Mouse (Mus musculus) urinary bladder, adult 2 months (tissue): Measurements from ENCODE around the gene Gng7. TPM values are rescaled to one million over a fixed set of nuclear protein-coding genes. Genes with fewer than 3 reads are reported as not detected.

ENCODE experiments used
- DNase-seq: peaks from one replicate; pipeline ENCODE4 v3.0.0; 2022; ENCODE audit warnings: low spot score
- polyA plus RNA-seq: library from polyadenylated mRNA; depleted of rRNA; stranded (reverse); fragments of >200 nt; gene quantifications from 2 replicates; pipeline ENCODE4 v1.2.3, GENCODE M21; 2012

Gng7 gene
- polyA plus RNA-seq, 1 experiment, result 4.2 TPM

- no peak for DNase-seq
These were observed 46.6 kb downstream of the Gng7 start for GRCm38 (mm10) chr10:80968106-80968505.

DNA sequence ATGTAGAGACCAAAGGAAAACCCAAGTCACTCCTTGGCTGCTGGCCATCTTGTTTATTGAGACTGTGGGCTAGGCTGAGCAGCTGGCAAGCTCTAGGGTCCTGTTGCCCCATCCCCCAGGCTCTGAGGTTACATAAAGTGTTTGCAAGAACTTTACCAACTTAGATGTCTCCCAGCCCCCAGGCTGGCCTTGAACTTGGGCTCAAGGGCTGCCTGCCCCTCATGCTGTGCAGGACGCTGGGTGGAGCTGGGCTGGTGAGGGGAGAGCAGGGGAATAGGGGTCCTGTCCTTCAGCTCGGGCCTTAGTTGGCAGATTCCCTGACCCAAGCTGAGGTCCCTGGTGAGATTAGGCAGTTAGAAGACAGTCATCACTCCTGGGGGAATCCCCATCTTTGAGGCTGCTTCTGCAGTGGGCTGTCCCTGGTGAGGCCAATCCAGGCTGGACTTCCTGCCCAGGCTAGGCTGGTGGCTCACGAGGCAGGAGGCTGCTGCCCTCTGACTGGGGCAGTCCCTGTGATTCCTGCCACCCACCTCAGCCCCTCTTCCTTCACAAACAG is 47.6 kb downstream of the Gng7 start:
- DNase-seq, result no peak

DNA sequence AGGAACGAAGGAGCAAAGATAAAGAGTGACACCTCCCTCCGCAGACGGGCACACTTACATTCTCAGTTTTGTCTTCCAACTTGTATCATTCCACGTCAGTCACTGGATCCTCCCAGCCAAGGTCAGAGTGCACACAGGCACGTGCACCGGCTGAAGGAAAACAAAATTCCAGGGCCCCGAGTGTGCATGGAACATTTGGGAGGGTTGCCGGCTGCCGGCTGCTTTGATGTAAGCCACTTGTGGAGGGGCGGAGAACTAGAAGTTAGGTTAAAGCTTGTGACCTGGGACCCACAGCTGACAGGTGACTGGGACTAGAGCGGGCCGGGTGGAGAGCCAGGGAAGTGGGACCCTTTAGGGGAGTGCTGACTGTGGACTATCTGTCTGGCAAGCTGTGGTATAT is 48.4 kb downstream of the Gng7 start:
- no peak for DNase-seq

DNA sequence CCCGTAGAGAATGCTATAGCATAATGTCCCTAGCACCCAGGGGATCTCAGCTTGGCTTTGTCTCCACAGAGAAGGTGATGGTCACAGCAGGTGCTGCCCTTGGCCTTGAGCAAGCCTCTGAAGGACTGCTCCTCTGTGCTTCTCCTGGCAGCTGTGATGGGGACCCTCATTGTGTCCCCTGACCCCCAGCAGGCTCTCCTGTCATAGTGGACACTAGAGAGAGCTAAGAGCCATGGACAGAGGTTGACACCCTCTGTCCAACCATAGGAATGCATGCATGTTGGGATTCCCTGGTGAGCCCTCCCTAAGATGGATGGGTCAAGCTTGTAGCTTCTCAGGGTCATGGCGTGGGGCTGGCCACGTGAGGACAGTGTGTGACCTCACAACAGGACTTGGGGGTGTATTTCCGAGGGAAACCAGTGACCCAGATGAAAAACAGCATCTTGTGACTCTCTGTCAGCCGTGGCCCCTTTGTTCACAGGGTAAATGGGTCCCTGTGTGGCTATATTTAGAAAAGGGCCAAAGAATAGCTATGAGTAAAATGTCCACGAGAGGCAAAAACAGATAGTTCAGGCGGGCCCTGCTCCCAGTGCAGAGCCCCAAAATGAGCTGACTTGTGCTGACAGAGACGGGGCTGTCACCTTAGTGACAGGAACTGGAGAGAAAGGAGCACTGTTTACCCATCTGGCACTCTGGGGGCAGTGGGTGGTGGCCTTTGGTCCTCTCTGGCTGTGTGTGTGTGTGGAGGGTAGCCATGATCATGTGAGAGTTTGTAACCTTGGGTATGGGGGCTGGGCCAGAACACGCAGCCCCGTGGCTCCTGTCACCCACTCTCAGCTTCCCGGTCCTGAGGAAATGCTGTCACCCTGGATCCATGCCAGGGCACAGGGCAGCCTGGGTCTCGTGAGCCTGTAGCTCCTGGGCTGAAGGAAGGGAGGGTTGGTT is 51.4 kb downstream of the Gng7 start:
- DNase-seq, result no peak

- DNase-seq, result no peak
These were observed 52.2 kb downstream of the Gng7 start for GRCm38 (mm10) chr10:80962585-80962984.

DNA sequence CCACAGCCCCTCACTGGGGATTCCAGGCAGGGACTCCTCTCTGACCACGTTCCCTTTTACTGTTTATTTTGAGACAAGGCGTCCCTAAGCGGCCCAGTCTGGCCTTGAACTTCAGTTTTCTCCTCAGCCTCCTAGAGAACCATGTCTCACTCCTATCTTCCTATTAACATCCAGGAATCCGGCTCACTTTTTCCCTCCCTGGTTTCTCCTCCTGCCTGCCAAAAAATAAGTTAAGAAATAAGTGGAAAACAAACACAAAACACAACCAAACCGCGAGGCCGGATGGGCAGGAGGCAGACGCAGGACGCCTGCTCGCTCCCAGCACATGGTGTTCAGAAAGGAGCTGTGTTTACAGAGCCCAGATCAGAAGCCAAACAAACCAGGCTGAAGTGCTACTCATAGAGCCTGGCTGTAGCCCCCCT is 52.7 kb downstream of the Gng7 start:
- no peak for DNase-seq

- no peak for DNase-seq
These were observed 53.9 kb downstream of the Gng7 start for GRCm38 (mm10) chr10:80960551-80961508.

- DNase-seq, result no peak
These were observed 55.6 kb downstream of the Gng7 start for GRCm38 (mm10) chr10:80958979-80959637.

GRCm38 (mm10) chr10:80957791-80958190 is 57.0 kb downstream of the Gng7 start:
- DNase-seq, result no peak

- DNase-seq, result no peak
These were observed 57.8 kb downstream of the Gng7 start for GRCm38 (mm10) chr10:80956901-80957300.

GRCm38 (mm10) chr10:80956385-80956784 is 58.4 kb downstream of the Gng7 start:
- no peak for DNase-seq

DNA sequence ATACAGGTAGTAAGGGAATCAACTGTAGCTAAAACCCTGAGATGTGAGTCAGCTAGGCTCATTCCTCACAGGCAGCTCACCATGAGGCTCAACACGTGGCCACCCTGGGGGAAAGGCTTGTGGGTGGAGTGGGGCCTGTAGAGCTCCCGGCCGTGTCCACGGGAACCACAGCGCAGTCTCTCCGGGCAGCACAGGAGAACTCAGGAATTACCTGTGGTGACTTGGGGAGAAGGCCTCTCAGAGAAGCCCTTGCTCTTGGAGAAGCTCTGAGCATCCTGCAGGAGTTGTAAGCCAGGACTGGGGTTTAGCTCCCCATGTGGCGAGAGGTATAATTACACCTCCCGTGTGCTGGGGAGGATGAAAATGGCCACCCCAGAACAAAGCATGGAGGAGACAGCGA is 59.2 kb downstream of the Gng7 start:
- no peak for DNase-seq

DNA sequence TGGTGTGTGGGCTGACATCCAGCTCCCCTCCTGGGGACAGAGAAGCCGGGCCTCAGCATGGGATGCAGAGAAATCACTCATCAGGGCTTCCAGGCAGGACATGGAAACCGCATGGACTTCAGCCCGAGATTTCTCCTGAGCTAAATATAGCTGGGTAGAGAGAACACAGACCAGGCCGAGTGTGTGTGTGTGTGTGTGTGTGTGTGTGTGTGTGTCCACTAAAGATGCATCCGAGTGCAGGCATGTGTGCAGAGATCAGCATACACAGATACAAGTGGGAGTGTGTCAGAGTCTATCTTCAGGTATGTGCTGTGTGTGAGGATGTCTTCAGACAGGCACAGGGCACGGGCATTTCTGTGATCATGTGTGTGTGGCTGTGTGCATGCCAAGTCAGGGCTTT is 59.9 kb downstream of the Gng7 start:
- DNase-seq, result no peak

DNA sequence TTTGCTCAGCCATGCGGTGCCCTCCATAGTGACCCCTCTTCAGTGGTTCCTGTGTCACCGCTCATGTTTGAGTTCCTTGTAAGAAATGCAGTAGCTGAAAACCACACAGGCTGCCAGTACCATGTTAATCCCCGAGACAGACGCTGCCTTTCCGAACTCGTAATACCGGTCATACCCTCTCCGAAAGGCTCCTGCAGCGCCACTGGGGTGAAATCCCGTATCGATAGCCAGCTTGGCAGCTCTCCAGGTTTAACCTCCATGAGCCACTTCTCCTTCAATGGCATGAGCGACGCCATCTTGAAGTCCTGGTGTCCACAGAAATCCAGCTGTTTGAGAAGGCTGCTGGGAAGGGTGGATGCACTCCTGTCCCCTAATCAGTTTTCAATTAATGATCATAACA is 60.3 kb downstream of the Gng7 start:
- DNase-seq, result no peak

DNA sequence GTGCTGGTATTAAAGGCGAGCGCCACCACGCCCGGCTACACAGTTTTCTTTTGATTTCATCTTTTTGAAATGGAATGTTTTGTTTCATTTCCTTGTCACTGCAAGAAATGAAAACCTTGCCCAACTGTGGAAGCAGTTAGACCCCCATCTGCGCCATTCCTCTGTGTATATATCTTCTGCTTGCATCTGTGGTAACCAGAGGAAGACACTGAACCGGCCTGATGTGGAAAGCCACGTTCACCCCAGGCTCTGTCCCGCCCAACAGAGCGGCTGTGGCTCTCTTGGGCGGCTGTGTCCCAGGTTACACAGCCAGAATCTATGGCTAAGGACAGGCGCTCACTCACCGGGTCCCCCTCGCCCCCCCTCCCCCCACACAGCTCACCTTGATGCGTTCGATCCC is 62.3 kb downstream of the Gng7 start:
- no peak for DNase-seq

GRCm38 (mm10) chr10:80951761-80952390 is 62.9 kb downstream of the Gng7 start:
- DNase-seq, result no peak

DNA sequence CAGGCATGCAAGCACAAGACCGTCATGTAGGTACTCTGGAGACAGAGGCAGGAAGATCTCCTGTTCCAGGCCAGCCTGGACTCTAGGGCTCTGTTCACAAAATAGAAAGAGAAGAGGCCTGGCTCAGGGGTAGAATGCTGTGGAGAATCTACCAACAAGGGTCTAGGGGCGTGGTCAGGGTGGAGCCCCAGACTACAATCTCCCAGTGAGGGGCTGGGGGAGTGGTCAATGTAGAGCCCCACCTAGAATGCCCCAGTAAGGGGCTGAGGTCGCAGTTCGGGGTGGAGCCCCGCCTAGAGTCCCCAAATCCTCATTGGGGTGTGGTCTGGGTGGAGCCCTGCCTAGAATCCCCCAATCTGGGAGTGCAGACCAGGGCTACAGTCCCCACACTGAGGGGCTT is 64.4 kb downstream of the Gng7 start:
- DNase-seq, result no peak

- DNase-seq, result no peak
These were observed 65.7 kb downstream of the Gng7 start for GRCm38 (mm10) chr10:80949081-80949480.

- DNase-seq, result no peak
These were observed 66.2 kb downstream of the Gng7 start for GRCm38 (mm10) chr10:80948570-80948969.

GRCm38 (mm10) chr10:80947802-80948201 is 66.9 kb downstream of the Gng7 start:
- no peak for DNase-seq
